Mouse (Mus musculus) cerebellum, postnatal 4 days (tissue): ENCODE measurements around the gene Tbx22.

Experiments used
- DNase-seq, 2 experiments: peaks; one replicate each; pipeline ENCODE4 v3.0.0; 2022; ENCODE audit warnings: low spot score in 2 of 2, mixed read lengths in 1 of 2

Gene Tbx22

DNA sequence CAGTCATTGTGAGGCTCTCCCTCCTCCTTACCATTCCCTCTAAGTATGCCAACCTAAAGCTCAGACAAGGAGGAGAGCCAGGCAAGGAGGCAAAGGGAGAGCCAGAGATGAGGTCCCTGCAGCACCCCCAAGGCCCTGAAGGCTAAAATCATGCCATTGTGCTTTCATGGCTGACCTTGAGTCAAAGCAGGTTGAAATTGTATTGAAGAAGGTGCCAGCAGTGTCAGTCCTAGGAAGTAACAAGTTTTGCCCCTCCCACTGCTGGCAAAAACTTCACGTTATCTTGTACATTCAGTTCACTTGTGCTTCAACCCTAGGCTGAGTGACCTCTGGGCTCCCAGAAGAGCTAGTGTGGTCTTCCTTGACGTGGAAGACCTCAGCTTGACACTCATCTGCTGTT, at the start of gene Tbx22:
TSS of gene Tbx22 (plus strand) at position 301 of the 400 bp plus-strand sequence.
- no peak for DNase-seq

DNA sequence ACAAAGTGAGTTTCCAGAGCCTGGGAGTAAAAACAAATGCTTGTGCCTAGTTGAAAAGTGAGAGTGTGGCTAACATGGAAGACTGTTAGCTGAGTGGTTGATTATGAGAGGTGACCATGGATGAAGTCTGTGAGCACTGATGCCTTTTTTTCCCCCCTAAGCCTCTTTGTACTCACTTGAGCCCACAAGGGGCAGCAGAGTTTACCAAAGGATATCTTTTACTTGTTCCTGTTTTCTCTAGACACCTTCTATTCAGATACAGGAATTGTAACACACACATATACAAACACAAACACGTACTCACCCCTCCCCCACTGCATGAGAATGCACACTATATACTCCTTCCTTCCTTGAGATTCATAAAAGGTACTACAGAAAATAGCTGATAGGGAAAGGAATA, 913 bp downstream of the Tbx22 start:
- DNase-seq, result no peak

DNA sequence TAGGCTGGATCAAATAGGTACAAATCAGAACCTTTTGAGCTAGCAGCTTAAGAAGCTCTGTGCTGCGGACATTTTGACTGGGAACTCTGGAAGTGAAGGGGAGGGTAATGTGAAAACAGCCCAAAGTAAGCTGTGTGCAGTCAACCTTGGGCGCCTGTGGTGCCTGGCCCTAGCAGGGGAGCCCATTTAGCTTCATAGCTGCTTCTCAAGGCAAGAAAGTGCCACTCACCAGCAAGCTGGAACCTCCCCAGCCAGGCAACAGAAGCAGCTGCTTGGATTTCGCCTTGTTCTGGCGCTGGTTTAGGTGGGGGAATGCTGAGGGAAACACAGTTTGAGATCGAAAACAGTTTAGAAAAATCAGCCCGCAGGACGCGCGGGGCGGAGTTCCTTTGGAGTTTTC, 11.4 kb downstream of the Tbx22 start:
- DNase-seq, result no peak

DNA sequence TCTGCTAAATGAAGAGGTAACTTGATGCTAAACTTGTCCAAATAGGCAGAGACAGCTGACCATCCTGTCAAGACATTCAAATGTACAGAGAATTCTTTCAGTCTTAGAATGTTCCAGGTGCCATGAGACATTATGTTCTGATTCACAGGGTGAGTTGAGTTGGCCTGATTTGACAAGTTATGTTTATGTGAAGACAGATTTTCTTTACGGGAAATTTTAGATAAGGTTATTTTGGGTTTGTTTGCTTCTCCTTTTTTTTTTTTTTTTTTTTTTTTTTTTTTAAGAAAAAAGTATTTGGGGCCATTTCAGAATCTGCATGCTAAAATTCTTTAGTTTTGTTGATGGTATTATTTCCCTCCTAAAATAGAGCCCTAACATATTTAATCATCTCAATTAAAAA, 40.8 kb downstream of the Tbx22 start:
- DNase-seq, result no peak

DNA sequence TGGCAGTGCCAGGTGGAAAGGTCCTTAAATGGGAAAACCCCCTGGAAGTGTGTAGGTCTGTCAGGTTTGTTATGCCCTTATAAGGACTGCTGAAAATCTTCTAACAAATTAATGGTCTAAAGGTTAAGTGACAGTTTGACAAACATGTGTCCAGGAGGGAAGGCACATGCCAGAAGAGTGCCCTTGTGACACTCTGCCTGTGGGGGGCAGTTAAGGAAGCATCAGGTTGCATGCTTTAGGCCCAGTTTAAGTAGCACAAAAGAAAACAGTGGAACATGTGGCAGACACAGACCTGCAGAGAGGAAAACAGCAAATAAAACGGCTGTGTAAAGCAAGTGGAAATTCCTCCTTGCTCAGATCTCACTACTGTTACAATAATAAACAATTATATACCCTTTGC, 55.8 kb downstream of the Tbx22 start:
- DNase-seq, result no peak
